Mouse (Mus musculus) heart, postnatal 0 days (tissue): Measurements from ENCODE around the gene Gm20605. TPM values are rescaled to one million over a fixed set of nuclear protein-coding genes. Genes with fewer than 3 reads are reported as not detected.

Source experiments
- ATAC-seq: fragments of 200-750 bp; cut with Nextera tagmentation; 2 replicates; pipeline ENCODE4 v1.8.0; 2017; ENCODE audit warnings: low read depth, moderate number of reproducible peaks, moderate library complexity; ENCODE audit not compliant: insufficient read depth
- DNase-seq: peaks from one replicate; pipeline ENCODE4 v3.0.0-alpha.2; 2016; ENCODE audit warnings: low spot score
- H3K27ac ChIP-seq: fragments of 300-500 bp; sonication (generic); 2 replicates; pipeline ENCODE4 v1.5.1; 2014; ENCODE audit warnings: low read depth, mild to moderate bottlenecking
- H3K27me3 ChIP-seq: fragments of 300-500 bp; sonication (generic); 2 replicates; pipeline ENCODE4 v1.6.1; 2014; ENCODE audit warnings: low read length, mixed read lengths; ENCODE audit not compliant: control insufficient read depth, insufficient read depth
- H3K36me3 ChIP-seq: fragments of 300-500 bp; sonication (generic); replicated peaks from 2 replicates; pipeline ENCODE4 v1.6.1; 2014; ENCODE audit warnings: low read length, mixed read lengths; ENCODE audit not compliant: control insufficient read depth, insufficient read depth
- H3K4me1 ChIP-seq: fragments of 300-500 bp; sonication (generic); 2 replicates; pipeline ENCODE4 v1.6.1; 2014; ENCODE audit warnings: antibody characterized with exemption; ENCODE audit not compliant: control insufficient read depth, insufficient read depth
- H3K4me2 ChIP-seq: fragments of 300-500 bp; sonication (generic); 2 replicates; pipeline ENCODE4 v1.6.1; 2014; ENCODE audit warnings: low read depth, mild to moderate bottlenecking, low read length, moderate library complexity
- H3K4me3 ChIP-seq: fragments of 300-500 bp; sonication (generic); 2 replicates; pipeline ENCODE4 v1.5.1; 2014; ENCODE audit warnings: low read depth, low read length
- H3K9ac ChIP-seq: fragments of 300-500 bp; sonication (generic); replicated peaks from 2 replicates; pipeline ENCODE4 v1.6.1; 2014; ENCODE audit warnings: low read depth, low read length, mixed read lengths
- H3K9me3 ChIP-seq: fragments of 300-500 bp; sonication (generic); replicated peaks from 2 replicates; pipeline ENCODE4 v1.6.1; 2016; ENCODE audit warnings: low read length; ENCODE audit not compliant: control insufficient read depth
- CTCF ChIP-seq: IDR thresholded peaks from 2 replicates; pipeline ENCODE4 v1.5.1; 2016; ENCODE audit warnings: antibody characterized with exemption, control low read depth, low read depth
- EP300 ChIP-seq: IDR thresholded peaks from 2 replicates; pipeline ENCODE4 v1.6.1; 2016; ENCODE audit warnings: antibody characterized with exemption, low read depth
- whole genome bisulfite sequencing: fragments of 180-500 bp; shearing (Covaris S2); extraction: QIAGEN DNeasy Blood & Tissue Kit; methylation state at CpG from one replicate; pipeline ENCODE4 v1.1.7; 2014; 5-methylcytosine and 5-hydroxymethylcytosine counted together
- polyA plus RNA-seq: library from polyadenylated mRNA; unstranded; fragments of >200 nt; fragmentation: Nextera tagmentation; extraction: Ambion mirVana; gene quantifications from 2 replicates; pipeline ENCODE4 v1.2.1, GENCODE M21; 2015
- total RNA-seq: library from RNA; depleted of rRNA; stranded (reverse); fragments of >200 nt; gene quantifications from 2 replicates; pipeline ENCODE4 v1.2.3, GENCODE M21; 2014; ENCODE audit warnings: low replicate concordance

Gene Gm20605
- total and polyA plus RNA-seq, 2 experiments from 2014 or later = 1.6 to 2.5 TPM

DNA sequence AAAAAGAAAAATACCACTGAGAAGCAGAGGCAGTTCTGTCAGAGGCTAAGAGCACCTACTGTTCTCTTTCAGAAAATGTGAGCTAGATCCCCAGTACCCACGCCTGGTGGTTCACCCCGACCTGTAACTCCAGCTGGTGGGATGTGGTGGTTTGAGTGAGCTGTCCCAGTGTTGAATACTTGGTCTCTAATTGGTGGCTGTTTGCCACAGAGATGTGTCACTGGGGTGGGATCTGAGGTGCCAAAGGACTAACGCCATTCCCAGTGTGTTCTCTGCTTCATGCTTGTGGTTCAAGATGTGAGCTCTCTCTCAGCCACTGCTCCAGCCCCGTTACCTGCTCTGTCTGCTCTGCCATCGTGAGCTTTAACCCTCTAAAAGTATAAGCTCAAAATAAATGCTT, 38.5 kb upstream of the Gm20605 start:
- Histone ChIP-seq H3K4me2 (no peak overlapping the region), H3K27ac (no peak overlapping the region), H3K4me1 (no peaks in the 10 kb centered on the region), H3K27me3 (no peaks in the 10 kb centered on the region), H3K9ac (no peak overlapping the region), H3K36me3 (no peaks in the 10 kb centered on the region), H3K4me3 (no peak overlapping the region), H3K9me3 (no peaks in the 10 kb centered on the region)
- ATAC-seq = no peak
- 79% methylated on average over 5 of the region's 5 CpGs for WGBS
- DNase-seq = no peak
- TF ChIP-seq CTCF (no peak), EP300 (no peak)

- ATAC-seq = no peak
- Histone ChIP-seq H3K36me3 (peaks cover 8% of the 10 kb centered on the region), H3K9ac (no peak overlapping the region), H3K4me1 (no peaks in the 10 kb centered on the region), H3K4me3 (no peak overlapping the region), H3K27ac (no peak overlapping the region), H3K4me2 (no peak overlapping the region), H3K27me3 (no peaks in the 10 kb centered on the region), H3K9me3 (no peaks in the 10 kb centered on the region)
- DNase-seq = no peak
- 79% methylated on average over 7 of the region's 7 CpGs for WGBS
- TF ChIP-seq EP300 = no peak
- TF ChIP-seq CTCF = no peak
These were observed 33.1 kb upstream of the Gm20605 start for GRCm38 (mm10) chr5:137595921-137596320.

DNA sequence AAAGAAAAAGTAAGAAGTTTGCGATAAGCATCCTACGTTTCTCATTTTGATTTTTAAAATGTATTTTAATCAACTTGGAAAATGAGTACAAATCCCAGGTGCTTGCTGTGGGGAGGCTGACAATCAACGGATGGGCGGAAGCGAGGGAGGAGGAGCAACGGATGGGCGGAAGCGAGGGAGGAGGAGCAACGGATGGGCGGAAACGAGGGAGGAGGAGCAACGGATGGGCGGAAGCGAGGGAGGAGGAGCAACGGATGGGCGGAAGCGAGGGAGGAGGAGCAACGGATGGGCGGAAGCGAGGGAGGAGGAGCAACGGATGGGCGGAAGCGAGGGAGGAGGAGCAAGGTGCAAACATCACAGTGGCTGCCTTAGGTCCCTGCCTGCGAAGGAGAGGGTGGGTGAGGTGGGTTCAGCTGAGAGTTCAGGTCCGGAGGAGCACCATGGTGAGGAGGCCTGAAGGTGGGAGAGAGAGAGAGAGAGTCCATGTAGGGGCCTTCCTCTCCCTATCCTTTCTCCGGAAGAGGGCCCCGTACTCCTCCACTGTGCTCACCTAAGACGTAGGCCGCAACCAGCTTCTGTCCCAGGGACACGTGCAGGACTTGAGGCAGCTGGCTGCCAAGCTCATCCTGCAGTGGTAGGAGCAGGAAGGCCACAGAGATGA, 32.2 kb upstream of the Gm20605 start:
- WGBS = 39% methylated on average over 26 of the region's 30 CpGs
- TF ChIP-seq EP300 (no peak), CTCF (no peak)
- no peaks in the 10 kb centered on the region for H3K4me1 ChIP-seq
- H3K27ac ChIP-seq = no peak overlapping the region; the same call in 1 of the 2 replicates
- DNase-seq (no peak), ATAC-seq (no peak)
- peaks cover 8% of the 10 kb centered on the region for H3K36me3 ChIP-seq
- H3K9ac ChIP-seq = no peak overlapping the region
- no peaks in the 10 kb centered on the region for H3K27me3 ChIP-seq
- peak overlapping the region; percentile 15; the same call in 1 of the 2 replicates for H3K4me2 ChIP-seq
- H3K9me3 ChIP-seq = no peaks in the 10 kb centered on the region
- no peak overlapping the region for H3K4me3 ChIP-seq

DNA sequence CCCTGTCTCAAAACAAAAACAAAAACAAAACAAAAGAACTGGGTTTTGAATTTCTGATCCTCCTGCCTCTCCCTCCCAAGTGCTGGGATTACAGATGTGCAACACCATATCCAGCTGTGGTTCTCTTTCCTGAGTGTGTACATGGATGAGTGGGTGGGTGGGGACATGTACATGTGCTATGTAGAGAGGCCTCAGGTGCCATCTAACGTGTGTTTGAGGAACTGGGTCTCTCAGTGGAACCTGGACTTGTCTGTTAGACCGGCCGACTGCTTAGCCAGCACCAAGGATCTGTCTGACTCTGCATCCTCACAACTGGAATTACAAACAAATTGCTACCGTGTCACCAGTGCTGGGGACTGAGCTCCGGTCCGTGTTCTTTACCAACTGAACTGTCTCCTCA, 31.4 kb upstream of the Gm20605 start:
- Histone ChIP-seq H3K9me3 (no peaks in the 10 kb centered on the region), H3K9ac (no peak overlapping the region), H3K36me3 (peaks cover 8% of the 10 kb centered on the region), H3K27me3 (no peaks in the 10 kb centered on the region), H3K4me2 (no peak overlapping the region), H3K27ac (no peak overlapping the region), H3K4me3 (no peak overlapping the region), H3K4me1 (peaks cover 6% of the 10 kb centered on the region; the same call in 1 of the 2 replicates)
- DNase-seq (no peak), ATAC-seq (no peak)
- TF ChIP-seq CTCF (no peak), EP300 (no peak)
- WGBS = 93% methylated on average over 6 of the region's 6 CpGs

DNA sequence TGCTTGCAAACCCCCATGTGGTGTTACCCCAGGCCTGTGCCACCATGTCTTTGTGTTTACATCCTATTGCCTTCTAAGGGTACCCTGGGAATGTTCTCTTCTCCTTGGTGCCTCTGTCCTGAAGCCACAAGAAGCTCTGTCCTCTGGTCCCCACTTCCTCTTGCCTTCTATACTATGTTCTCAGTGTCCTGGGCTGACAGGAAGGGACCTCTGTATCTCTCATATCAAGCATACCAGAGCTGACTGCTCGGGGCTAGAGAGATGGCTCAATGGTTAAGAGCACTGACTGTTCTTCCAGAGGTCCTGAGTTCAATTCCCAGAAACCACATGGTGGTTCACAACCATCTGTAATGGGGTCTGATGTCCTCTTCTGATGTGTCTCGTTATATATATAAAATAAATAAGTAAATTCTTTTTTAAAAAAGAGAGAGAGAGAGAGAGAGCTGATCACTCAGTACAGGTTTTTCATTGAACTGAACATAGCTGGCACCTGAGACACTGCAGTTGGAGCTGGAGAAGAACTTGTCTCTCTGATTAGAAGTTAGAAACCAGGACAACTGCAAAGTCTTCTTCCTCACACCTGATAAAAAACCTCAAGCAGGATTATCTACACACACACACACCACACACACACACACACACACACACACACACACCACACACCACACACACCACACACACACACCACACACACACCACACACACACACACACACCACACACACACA, 30.7 kb upstream of the Gm20605 start:
- TF ChIP-seq EP300 (no peak), CTCF (no peak)
- Histone ChIP-seq H3K27ac (no peak overlapping the region), H3K9me3 (no peaks in the 10 kb centered on the region), H3K4me2 (no peak overlapping the region), H3K27me3 (no peaks in the 10 kb centered on the region), H3K9ac (no peak overlapping the region), H3K4me3 (no peak overlapping the region), H3K4me1 (peaks cover 13% of the 10 kb centered on the region; the same call in 1 of the 2 replicates), H3K36me3 (peaks cover 8% of the 10 kb centered on the region)
- DNase-seq = no peak
- no peak for ATAC-seq
- WGBS = 54% methylated on average over 2 of the region's 2 CpGs
